Mouse (Mus musculus) left cerebral cortex, postnatal 25 days (tissue): ENCODE data around the gene Trip11. TPM values are rescaled to one million over a fixed set of nuclear protein-coding genes. Genes with fewer than 3 reads are reported as not detected.
"Not testable (repeated sequence)": the region's sequence is repeated elsewhere in the genome, so short reads cannot be mapped to it uniquely, and the experiment has no call there.

Experiments used
- DNase-seq, 2 experiments: peaks; one replicate each; pipeline ENCODE4 v3.0.0; 2022; ENCODE audit warnings: low spot score in 2 of 2, mixed read lengths in 1 of 2
- intact Hi-C: fragments of 180-260 bp; cut with DNase I; formaldehyde crosslinking; loops from one replicate; pipeline ENCODE4 v1.15.1; 2025
- total RNA-seq, 2 experiments: library from RNA; stranded (reverse); gene quantifications; 2 replicates each; pipeline ENCODE4 v1.2.3; 2021

Trip11 gene
- 10 to 100 TPM; 27.4 to 31.1 TPM for total RNA-seq

DNA sequence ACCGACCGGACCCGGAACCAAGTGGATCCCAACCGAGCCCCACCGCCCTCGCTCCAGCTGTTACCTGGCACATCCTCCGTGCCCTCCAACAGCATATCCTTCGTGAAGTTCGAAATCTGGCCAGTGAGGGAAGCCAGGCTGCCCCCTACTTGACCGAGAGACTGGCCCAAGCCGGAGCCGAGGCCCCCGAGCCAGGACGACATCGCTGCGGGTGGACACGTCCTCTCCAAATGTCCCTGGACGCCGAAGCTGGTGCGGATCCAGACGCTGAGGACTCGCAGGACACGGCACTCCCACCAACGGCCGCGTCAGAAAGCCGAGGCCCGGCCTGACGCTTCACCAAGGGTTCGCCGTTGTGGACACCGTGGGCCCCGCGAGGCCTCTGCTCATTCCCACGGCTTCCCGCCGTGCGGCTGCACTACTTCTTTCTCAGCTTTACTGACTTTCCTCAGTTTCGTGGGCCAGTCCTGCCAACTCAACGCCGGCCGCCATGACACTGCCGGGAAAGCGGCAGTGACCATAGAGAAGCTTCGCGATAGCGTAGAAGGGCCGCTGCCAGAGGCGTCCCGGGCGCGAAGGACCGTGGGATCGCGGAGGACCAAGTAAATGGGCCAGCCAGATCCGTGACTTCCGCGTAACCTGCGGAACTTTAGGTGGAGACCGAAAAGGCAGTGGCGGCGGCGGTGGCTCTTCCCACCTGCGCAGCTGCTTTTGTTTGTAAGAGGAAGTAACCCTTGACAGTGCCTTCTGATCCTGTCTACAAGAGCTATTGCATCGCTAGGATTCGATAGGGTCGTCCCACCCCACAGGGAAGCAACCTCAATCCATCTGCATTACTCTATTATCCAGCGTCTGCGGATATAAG lies at the start of gene Trip11:
Gene Trip11, minus strand, starts transcription at position 642 of the 865 bp plus-strand sequence.
- peak; percentile 92 to 95 for DNase-seq
- intact Hi-C loops: loop anchor here (2.0 kb wide), 1 partner anchor 46 kb away; the partner anchor contains the start of gene Atxn3

DNA sequence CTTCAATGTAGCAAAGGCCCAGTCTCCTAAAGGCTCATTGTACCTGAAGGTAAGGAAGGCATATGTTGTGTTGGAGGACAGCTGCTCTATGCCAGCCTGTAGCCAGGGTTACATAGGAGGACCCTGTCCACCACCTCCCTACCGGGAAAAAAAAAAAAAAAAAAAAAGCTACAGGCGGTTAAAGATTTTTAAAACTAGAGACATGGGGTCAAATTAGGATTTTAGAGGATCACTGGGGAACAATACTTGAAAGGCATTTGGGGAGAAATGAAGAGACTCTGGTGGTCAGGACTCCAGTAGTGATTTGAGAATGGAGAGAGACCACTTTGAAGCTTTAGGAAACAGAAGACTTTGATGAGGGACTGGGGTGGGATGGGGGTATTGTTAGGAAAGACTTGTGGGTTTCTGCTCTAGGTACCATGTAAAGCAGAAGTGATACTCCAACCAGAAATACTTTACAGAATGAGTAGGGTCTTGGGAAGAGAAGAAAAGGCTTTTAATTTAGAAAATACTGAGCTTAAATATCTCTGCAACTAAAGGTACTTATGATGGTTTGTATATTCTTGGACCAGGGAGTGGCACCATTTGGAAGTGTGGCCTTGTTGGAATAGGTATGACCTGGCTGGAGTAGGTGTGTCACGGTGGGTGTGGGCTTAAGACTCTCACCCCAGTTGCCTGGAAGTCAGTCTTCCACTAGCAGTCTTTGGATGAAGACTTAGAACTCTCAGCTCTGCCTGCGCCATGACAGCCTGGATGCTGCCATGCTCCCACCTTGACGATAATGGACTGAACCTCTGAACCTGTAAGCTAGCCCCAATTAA lies 46.1 kb upstream of the Trip11 start:
- intact Hi-C loops: loop anchor here (2.0 kb wide), 1 partner anchor 46 kb away; the partner anchor contains the start of gene Trip11
- DNase-seq: not testable (repeated sequence)

GRCm38 (mm10) chr12:101958556-101958955 lies 45.5 kb upstream of the Trip11 start:
- DNase-seq: no peak
- intact Hi-C loops: loop anchor here (2.0 kb wide), 1 partner anchor 46 kb away; the partner anchor contains the start of gene Trip11

DNA sequence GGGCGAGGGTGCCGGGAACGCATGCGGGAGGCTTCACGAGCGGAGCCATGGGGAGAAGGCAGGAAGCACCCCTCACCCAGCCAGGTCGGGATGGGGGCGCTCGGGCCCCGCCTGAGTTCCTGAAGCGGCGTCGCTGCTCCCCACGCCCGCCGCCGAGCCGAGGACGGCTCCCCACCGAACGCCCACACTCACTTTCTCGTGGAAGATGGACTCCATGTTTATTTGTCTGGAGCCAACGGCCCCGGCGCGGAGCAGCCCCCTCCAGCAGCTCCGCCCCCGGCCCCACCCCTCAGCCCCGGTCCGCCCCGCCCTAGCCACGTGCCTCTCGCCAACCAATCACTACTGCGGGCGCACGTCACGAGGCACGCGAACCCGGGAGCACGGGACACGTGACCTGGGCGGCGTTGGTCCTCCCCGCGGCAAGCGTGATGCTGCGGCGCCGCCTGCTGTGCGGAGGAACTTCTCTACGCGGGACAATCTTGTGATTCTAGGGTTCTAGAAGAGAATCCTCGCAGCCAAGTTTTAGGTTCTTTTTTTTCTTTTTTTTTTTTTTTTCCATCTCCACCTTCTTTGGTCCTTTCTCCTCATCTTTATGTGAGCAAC lies 45.0 kb upstream of the Trip11 start, which contains the start of gene Atxn3:
Gene Atxn3, minus strand, starts transcription at position 305 of the 603 bp plus-strand sequence.
- peak; percentile 98 for DNase-seq
- intact Hi-C loops: loop anchor here (2.0 kb wide), 1 partner anchor 45 kb away; the partner anchor contains the start of gene Trip11

DNA sequence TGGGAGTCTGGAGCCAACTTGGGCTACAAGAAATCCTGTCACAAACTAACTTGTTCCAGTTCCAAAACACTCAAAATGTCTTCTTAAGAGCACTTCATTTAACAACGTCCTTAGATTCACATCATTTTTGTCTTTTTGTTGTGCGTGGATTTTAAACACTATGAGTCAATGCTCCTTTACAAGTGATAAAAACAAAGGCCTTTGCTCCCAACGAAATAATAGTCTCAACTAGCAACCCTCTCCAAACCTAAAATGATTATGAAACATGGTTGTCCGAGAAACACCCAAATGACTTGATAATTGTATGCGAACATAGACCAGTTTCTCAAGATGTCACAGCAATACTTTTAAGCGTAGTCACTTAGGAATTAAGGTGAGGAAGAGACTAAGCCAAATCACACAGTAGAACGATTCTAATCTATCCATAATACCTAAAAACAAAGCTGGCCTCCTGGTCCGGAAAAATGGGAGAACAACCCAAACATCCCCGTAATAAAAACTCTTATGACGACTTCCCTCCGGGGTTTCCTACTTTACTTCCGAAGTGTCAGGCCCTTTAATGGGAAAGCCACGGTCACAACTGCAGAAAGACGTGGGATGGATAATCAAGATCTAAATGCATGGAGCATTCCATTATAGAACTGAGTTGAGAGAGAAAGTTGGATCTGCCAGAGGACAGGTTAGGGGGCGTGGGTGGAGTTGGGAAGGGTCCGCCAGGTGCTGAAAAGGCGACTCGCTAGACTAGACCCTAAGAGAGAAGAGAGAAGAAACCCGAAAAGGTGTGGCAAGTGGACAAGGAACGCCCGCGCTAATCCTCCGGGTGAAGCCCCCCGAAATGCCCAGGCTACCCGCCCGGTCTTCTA lies 44.2 kb upstream of the Trip11 start:
- intact Hi-C loops: no loop called here
- peak in 1 of 2 experiments; percentile 27 for DNase-seq

- intact Hi-C loops, DNase-seq: not testable (repeated sequence)
Measured at GRCm38 (mm10) chr12:101955821-101956220, 42.8 kb upstream of the Trip11 start.

DNA sequence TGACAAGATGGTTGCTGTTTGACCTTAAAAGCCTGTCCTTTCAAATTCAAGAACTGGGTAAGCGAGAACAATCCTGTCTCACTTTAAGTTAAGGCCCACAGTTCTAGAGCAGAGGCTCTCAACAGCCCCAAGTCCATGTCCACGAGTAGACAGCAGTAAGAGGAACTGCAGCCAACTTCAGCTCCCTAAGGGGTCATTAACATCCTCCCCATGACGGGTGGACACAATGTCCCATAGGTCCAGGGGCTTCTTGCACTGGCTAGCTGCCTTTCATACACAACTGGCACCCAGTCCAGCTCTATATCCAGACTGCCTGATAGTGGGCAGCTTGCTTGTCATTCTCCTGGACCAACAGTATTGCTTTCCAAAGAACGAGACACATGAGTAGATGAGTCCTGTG lies 35.7 kb upstream of the Trip11 start:
- DNase-seq: no peak
- intact Hi-C loops: no loop called here

GRCm38 (mm10) chr12:101947986-101948385 lies 34.9 kb upstream of the Trip11 start:
- DNase-seq: peak; percentile 12 to 24
- intact Hi-C loops: no loop called here

- intact Hi-C loops: no loop called here
- no peak for DNase-seq
Measured at GRCm38 (mm10) chr12:101937572-101937971, 24.5 kb upstream of the Trip11 start.

GRCm38 (mm10) chr12:101935223-101935622 lies 22.2 kb upstream of the Trip11 start:
- peak in 1 of 2 experiments; percentile 50 for DNase-seq
- intact Hi-C loops: no loop called here

GRCm38 (mm10) chr12:101928423-101928822 lies 15.4 kb upstream of the Trip11 start:
- no peak for DNase-seq
- intact Hi-C loops: no loop called here

DNA sequence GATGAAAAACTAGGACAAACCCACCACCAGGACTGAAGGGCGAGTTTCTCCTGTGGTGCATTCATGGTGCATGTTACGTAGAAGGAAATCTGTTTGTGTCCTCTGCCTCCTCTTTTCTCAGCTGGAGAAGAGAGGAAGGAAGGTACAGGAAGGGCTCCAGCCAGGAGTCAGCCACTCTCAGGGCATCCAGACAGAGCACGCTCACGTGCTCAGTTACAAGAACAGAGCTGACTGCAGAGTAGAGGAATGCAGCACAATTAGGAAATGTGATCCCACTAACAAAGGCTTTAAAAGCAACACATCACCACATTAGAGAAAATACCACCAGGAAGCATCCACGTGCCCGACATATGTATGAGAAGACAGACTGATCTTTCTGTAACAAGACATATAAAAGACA lies 9.2 kb upstream of the Trip11 start:
- intact Hi-C loops: no loop called here
- DNase-seq: no peak

- DNase-seq: no peak
- intact Hi-C loops: no loop called here
Measured at GRCm38 (mm10) chr12:101919847-101920246, 6.8 kb upstream of the Trip11 start.

DNA sequence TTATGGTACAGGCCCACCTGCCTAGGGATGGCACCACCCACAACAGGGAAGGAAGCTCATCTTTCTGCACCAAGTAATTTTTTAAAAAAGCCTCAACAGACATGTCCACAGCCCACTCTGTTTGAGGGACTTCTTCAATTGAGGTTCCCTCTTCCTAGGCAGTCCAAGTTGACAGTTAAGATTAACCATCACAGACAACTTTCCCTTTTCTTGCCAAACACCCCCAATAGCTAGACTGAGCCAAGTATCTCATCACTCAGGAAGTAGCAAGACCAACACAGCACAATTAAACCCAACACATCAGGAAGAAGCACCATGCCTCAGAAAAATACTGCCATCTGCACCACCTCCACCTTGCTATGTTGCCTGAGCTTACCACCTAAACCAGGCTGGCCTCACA lies 4.1 kb upstream of the Trip11 start:
- peak in 1 of 2 experiments; percentile 54 for DNase-seq
- intact Hi-C loops: no loop called here

DNA sequence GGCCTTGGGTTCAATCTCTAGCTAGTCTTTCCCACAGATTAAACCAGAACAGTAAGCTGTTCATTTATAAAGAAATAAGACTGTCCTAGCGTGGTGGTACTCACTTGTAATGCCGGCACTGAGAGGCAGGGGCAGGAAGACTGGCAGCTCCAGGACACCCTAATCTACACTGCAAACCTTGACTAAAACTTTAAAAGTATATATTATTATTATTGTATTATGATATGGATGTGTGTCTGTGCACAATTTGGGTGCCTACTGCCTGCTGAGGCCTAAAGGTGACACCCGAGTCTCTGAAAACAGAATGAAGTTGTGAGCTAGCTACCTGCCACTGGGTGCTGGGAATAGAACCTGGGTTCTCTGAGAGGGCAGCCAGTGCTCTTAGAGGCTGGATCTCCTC lies 1.7 kb downstream of the Trip11 start:
- intact Hi-C loops: no loop called here
- no peak for DNase-seq

DNA sequence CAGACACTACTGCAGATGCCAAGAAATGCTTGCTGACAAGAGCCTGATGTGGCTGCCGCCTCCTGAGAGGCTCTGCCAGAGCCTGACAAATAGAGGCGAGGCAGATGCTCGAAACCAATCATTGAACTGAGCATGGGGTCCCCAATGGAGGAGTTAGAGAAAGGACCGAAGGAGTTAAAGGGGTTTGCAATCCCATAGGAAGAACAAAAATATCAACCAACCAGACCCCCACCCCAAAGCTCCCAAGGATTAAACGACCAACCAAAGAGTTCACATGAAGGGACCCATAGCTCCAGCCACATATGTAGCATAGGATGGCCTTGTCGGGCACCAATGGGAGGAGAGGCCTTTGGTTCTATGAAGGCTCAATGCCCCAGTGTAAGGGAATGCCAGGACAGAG lies 2.7 kb downstream of the Trip11 start:
- no peak for DNase-seq
- intact Hi-C loops: no loop called here

DNA sequence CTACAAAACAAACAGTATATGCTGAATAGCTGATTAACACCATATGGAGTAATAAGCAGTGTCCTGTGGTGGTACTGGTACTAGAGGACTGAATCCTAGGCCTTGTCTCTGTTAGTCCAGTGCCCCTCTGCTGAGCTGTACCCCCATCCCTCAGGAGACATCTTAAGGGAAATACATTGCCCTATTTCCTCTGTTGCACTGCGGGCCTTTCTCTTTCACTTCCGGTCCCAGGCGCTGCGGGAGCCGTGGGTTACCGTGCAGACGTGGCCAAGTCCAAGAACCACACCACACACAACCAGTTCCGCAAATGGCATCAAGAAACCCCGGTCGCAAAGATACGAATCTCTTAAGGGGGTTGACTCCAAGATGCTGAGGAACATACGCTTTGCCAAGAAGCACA lies 7.2 kb downstream of the Trip11 start:
- intact Hi-C loops: no loop called here
- no peak for DNase-seq

DNA sequence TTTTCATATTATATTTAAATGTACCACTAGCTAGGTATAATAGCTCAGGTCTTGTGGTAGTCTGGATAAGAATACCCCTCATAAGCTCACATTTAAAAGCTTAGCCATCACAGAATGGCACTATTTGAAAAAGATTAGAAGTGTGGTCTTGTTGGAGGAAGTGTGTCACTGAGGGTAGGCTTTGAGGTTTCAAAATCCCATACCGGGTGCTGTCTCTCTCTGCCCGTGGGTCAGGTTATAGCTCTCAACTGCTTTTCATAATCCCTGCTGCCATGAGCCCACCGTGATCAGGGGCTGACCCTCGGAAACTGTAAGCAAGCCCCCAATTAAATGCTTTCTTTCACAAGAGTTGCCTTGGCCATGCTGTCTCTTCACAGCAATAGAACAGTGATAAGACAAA lies 8.2 kb downstream of the Trip11 start:
- intact Hi-C loops: no loop called here
- no peak for DNase-seq

- no peak for DNase-seq
- intact Hi-C loops: no loop called here
Measured at GRCm38 (mm10) chr12:101904170-101904569, 8.9 kb downstream of the Trip11 start.
